Mouse (Mus musculus): ENCODE data around the gene Gtf2h3.
"Not testable (repeated sequence)": the region's sequence is repeated elsewhere in the genome, so short reads cannot be mapped to it uniquely, and the experiment has no call there.

The Gtf2h3 gene

DNA sequence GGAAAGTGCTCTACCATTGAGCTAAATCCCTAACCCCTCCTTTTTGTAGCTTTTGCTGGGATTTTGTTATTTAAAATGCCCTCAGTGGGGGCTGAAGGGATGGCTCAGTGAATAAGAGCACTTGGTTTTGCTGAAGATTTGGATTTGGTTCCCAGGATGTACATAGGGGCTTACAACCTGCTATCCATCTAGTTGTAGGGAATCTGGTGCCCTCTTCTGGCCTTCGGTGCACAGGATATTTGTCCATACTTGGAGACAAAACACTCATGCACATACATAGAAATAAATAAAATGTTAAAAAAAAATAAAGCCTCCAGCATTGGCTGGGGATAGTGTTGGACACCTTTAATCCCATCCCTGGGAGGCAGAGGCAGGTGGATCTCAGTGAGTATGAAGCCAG lies 23.8 kb upstream of the Gtf2h3 start:
- no peak for ATAC-seq (ENCODE audit: insufficient number of reproducible peaks, low FRiP score, low TSS enrichment)

DNA sequence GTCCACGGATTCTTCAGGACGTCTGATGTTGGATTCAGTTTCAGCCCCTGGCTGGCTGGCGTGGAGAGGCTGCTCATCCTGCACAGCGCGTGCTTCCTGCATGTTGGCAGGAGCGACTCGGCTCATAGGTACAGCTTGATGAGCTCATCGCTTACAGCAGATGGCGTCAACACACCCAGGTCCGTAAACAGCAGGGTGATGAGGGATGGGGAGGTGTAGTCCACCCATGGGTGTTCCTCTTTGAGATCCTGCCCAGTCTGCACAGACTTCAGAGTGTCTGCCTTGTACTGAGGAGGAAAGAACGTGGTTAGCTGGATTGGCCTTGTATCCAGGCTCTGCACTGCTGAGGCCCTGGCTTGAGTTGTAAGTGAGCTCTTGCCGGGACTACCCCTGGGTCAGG lies 7.9 kb upstream of the Gtf2h3 start:
- peak; percentile 36; the same call in 1 of the 2 replicates for ATAC-seq (ENCODE audit: insufficient number of reproducible peaks, low FRiP score, low TSS enrichment)

DNA sequence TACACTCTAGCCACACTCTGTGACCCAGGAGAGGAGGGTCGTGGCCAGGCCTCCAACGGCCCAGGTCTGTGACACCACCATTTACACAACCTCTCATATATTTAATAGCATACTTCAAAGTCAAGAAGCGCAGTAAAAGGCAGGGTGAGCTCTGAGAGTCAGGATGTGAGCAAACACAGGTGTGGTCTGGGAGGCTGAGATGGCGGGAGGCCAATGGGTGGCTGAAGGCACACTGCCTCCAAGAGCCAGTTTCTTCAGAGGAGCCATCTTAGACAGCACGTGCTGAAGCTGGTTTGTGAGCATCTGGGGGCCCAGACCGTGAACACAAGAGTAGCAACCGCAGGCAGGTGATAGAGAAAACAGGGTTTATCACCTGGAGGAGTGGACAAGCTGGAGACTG lies 3.5 kb upstream of the Gtf2h3 start:
- no peak for ATAC-seq (ENCODE audit: insufficient number of reproducible peaks, low FRiP score, low TSS enrichment)

DNA sequence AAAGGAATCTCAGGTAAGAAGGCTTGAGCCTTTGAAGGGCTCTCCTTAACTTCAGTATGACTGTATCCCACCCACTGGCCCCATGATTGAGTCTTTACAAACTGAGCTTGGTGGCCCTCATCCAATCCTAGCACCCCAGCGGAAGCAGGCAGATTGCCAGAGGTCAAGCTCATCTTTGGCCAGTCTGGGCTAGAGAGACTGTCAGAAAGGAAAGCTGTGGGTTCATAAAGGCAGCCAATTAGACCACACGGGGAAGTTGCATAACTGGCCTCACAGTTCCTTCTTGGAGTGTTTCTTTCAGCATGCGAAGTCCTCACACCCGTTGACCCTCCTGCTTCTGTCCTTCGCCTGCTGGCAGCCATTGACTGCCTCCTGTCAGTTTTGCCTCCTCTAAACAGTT lies 3.6 kb downstream of the Gtf2h3 start:
- no peak for ATAC-seq (ENCODE audit: insufficient number of reproducible peaks, low FRiP score, low TSS enrichment)

DNA sequence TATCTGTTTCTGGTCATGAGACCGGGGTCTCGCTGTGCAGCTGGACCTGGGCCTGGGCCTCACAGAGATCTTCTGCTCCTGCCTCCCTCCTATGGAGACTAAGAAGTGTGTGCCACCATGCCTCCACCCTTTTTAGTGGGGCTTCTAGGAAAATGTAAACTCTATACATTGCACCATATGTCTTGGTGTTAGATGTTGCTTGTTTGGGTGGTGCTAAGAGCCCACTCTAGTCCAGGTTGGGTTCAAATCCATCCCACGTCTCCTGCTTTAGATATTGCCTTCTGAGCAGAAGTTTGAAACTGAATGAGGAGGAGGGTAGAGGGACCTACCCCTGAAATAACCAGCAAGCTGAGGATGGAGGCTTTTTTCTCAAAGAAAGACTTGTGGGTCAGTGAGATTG lies 13.8 kb downstream of the Gtf2h3 start:
- no peak for ATAC-seq (ENCODE audit: insufficient number of reproducible peaks, low FRiP score, low TSS enrichment)

DNA sequence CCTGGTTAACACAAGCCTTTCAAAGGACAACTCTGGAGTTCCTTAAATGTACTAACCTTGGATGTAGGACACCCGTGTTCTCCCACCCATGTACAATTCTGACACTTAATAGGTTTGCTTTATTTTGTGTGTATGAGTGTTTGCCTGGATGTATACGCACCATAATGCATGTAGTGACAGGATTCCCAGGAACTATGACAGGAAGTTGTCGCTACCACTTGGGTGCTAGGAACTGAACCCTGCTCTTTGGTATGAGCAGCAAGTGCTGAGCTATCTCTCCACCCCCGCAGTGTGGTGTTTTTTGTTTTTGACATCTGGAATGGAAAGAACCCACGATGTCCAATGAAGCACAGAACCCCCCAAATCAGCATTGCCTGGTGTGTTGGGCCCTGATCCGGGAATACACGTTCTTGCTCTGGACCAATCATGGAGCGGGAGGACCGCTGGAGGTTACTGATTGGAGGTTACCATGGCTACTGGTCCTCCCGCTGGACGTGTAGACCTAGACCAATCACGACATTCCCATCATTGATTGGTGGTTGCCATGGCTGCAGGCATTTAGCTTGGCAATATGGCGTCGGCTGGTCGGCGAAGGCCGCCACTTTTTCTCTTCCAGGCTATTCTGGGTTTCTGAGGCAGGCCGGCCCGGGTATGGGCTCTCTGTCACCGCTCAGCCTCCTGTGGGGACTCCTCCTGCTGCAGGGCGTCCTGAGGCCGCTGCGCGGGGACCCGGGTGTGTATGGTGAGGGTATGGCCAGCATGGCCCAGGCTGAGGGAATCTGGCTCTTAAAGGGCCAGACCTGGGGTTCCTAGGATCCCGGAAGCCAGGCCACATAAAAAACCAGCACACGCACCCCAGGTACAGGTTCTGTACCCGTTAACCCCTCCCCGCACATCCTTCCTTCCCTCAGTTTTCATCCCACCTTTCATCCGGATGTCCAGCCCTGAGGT lies 19.6 kb downstream of the Gtf2h3 start:
- ATAC-seq (ENCODE audit: insufficient number of reproducible peaks, low FRiP score, low TSS enrichment): peak; percentile 100

DNA sequence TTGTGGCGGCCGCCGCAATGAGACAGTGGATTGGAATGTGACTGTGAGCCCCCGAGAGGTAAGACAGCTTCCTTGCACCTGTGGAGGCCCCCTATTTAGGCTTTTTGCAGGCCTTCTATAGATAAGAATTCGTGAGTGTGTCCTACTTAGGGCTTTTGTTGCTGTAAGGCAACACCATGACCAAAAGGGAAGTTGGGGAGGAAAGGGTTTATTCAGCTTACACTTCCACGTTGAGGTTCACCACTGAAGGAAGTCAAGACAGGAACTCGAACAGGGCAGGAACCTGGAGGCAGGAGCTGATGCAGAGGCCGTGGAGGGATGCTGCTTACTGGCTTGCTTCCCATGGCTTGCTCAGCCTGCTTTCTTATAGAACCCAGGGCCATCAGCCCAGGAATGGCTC lies 20.8 kb downstream of the Gtf2h3 start:
- not testable (repeated sequence) for ATAC-seq (ENCODE audit: insufficient number of reproducible peaks, low FRiP score, low TSS enrichment)

DNA sequence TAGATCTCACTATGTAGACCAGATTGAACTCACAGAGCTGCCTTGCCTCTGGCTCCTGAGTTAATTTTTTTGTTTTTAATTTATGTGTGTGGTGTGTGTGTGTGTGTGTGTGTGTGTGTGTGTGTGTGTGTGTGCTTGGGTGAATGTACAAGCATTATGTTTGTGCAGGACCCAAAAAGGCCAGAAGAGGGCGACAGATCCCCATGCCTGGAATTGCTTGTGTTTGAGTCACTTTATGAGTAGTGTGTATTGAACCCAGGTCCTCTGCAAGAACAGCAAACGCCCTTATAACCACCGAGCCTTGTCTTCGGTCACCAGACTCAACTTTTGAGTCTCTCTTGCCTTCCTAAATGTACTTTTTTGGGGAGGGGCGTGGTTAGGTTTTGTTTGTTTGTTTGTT lies 23.4 kb downstream of the Gtf2h3 start:
- no peak for ATAC-seq (ENCODE audit: insufficient number of reproducible peaks, low FRiP score, low TSS enrichment)

DNA sequence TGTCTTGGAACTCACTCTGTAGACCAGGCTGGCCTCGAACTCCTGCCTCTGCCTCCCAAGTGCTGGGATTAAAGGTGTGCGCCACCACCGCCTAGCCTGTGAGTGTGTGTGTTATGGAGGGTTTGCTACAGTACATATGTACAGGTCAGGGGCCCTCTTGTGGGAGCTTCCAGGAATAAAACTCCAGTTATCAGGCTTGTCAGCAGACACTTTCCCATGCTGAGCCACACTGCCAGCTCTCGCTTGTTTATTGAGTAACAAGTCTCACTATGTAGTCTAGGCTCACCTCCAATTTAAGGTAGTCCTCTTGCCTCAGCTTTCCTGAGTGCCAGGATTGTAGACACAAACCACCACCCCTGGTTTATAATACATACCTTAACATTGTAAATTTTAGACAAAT lies 25.4 kb downstream of the Gtf2h3 start:
- ATAC-seq (ENCODE audit: insufficient number of reproducible peaks, low FRiP score, low TSS enrichment): no peak

DNA sequence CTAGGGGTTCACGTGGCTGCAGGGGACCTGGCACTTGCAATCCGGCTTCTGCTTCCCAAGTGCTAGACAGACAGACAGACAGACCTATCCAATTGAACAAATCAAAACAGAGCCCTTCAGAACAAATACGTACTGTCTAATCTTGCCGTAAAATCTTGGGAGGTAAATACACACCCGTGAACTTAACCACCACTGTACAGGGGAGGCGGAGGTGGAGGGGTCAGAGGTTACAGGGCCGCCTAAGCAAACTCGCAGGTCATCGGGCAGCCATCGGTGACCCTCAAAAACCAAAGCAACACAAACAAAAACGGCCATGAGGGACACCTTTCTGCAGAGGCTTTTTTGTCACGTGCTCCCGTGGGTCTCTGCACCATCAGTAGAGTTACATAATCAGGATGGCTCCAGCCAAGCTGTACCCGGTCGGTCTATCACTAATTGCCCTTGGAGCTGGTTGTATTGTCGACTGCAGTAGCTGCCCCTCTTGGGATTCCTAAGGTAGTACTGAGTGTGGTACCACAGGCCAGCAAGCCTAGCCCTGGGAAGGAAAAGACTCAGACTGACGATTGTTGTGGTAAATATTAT lies 26.2 kb downstream of the Gtf2h3 start:
- no peak for ATAC-seq (ENCODE audit: insufficient number of reproducible peaks, low FRiP score, low TSS enrichment)

DNA sequence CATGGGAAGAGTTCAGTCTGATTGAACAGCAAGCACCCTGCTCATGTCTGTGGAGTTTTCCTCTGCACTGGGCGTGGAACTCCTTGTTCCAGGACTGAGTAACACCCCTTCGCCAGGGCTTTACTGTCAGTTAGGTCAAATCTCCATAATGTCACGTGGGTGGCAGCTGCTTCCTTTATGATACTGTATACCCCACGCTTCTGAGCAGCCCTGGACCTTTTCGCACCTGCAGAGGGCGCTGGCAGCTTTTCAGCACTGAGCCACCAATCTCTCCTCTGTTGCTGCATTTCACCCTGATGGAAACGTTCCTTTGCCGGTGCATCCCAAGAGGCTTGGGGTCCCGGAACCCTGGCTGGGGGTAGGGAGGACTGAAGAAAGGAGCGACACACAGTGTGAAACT lies 32.0 kb downstream of the Gtf2h3 start:
- ATAC-seq (ENCODE audit: insufficient number of reproducible peaks, low FRiP score, low TSS enrichment): no peak

DNA sequence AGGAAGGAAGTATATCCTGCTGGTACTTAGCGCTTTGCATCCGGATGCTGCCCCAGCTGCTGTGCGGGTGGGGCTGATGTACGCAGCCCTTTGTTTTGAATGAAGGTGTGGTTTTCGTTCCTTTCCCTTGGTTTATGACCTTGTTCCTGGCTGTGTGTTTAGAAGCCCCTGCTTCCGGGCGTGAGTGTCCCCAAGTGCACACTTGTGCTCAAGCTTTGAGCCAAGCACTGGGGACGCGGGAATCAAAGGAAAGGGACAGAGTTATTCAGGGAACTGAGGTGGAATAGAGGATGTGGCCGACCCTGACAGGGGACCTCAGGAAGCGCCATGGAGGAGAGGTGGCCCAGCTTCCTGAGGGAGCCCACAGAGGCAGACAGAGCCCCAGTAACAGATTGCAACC lies 35.8 kb downstream of the Gtf2h3 start:
- ATAC-seq (ENCODE audit: insufficient number of reproducible peaks, low FRiP score, low TSS enrichment): no peak

DNA sequence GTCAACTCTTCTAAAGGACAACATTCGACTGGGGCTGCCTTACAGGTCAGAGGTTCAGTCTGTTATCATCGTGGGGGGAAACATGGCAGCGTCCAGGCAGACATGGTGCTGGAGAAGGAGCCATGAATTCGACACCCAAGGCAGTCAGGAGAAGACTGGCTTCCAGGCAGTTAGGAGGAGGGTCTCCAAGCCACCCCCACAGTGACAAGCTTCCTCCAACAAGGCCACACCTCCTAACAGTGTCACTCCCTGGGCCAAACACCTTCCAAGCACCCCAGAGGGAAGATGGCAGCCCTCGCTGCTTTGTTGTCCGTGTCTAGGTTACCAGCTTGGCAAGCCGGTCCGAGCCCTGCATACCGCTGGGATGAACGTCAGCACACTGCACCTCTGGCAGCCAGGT lies 39.8 kb downstream of the Gtf2h3 start:
- ATAC-seq (ENCODE audit: insufficient number of reproducible peaks, low FRiP score, low TSS enrichment): no peak

DNA sequence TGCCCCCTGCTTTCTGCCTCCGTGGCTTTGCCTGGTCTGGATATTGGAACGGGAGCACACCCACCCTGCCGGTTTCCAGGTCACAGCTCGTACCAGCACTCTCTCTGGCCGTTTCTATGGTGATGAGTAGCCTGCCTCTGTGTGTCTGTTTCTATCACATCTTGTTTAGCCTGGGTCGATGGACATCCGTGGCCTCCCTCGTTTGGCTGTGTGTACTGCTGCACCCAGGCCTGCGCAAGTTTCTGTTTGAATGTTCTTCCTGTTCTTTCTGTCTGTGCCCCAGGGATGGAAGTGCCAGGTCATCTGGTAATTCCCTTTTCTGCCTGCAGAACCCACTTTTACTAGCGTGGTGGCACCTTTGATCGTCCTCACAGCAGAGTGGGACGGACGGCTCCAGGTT lies 42.4 kb downstream of the Gtf2h3 start:
- no peak for ATAC-seq (ENCODE audit: insufficient number of reproducible peaks, low FRiP score, low TSS enrichment)

DNA sequence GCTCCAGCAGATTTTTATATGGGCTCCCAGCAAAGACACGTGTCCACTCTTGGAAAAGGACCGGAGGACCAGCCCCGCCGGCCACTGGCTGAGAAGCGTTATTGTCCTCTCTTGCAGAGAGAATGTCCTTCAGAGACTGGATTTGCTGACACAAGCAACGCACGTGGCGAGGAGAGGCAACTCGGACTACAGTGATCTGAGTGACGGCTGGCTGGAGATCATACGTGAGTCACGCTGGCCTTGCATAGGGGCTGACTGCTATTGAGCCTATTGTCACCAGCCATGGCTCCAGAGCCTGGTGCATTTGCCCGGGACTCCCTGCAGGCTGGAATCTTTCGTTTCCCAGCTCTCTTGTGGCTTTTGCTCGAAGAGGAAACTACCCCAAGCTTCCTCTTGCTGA lies 44.0 kb downstream of the Gtf2h3 start:
- ATAC-seq (ENCODE audit: insufficient number of reproducible peaks, low FRiP score, low TSS enrichment): no peak

DNA sequence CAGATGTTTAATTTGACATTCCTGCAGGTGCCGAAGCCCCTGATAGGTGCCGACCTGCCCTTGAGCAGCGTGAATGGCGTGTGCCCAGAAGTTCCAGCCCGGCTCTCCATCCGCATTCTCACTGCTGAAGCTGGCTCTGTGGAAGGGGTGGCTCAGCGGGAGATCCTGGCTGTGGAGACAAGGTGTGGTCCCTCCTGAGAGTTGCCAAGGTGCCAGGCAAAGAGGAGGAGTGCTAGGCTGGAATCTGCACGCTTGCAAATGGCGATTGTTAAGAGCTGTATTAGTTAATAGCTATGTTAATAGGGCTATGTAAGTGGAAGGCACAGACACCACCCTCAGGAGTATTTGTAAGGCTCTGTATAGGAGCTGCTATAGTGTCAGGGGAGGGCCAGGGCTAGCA lies 45.4 kb downstream of the Gtf2h3 start:
- no peak for ATAC-seq (ENCODE audit: insufficient number of reproducible peaks, low FRiP score, low TSS enrichment)

DNA sequence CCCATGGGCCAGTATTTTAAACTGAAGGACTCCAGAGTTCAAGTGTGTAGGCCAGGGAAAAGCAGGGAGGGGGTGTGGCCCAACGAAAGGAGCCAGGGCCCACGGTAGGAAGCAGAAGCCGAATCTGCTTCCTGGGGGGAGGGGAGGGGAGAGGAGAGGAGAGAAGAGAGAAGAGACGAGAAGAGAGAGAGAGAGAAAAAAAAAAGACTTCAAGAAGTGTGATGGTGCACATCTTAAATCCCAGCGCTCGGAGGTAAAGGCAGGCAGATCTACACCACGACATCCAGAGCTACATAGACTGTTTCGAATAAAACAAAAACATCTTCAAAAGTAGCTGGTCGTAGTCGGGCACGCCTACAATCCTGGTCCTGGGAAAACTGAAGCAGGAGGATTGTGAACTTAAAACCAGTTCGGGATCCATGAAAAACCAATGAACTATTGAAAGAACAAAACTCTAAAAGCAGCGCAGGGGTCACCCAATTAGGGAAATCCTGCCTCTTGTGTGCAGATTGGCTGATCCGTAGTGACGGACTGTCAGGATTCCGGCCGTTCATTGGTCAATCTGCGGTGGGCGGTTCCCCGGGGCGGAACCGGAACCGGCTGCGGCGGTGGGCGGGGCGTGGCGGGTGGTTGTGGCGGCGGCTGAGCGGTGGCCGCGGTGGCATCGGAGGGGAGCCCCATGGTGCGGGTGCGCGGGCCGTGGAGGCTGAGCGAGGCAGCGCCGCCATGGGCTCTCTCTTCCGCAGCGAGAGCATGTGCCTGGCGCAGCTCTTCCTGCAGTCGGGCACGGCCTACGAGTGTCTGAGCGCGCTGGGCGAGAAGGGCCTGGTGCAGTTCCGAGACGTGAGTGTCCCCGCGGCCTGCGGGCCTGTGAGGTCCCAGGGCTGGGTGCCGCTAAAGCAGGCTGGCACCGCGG lies 49.8 kb downstream of the Gtf2h3 start, which contains the start of gene Atp6v0a2:
TSS of gene Atp6v0a2 (plus strand) at position 129 of the 916 bp plus-strand sequence.
- ATAC-seq (ENCODE audit: insufficient number of reproducible peaks, low FRiP score, low TSS enrichment): peak; percentile 96

DNA sequence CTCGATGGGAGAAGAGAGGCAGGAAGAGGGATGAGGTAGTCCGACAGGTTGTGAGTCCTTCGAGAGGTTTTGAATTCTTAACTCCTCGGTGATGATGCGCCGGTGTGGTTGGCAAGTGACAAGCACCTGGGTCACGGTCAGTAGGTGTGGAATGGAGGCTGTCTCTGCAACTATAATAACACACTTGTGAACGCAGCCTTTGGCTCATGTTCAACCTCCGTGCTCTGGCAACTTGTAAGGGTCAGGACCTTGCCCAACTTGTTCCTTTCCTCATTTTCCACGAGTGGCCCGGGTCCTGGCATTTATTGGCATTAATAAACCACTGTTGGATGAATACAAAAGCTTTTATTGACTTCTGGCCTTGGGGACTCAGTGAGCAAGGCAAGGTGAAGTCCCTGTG lies 50.7 kb downstream of the Gtf2h3 start:
- ATAC-seq (ENCODE audit: insufficient number of reproducible peaks, low FRiP score, low TSS enrichment): no peak

DNA sequence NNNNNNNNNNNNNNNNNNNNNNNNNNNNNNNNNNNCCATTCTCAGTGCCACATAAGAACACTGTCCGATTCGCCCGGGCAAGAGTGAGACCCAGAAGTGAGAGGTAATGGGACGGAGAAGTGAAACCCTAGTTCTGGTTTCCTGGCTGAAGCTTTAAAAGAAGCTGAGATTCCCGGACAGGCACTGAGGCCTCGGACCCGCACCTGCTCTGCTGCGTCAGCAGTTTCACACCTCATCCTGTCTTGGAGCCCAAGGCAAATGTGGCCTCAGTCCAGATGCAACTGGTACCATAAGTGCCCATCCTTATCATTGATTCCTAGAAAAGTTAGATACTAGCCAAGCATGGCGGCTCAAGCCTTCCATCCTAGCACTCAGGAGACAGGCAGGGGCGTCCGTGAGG lies 52.7 kb downstream of the Gtf2h3 start:
- no peak for ATAC-seq (ENCODE audit: insufficient number of reproducible peaks, low FRiP score, low TSS enrichment)

DNA sequence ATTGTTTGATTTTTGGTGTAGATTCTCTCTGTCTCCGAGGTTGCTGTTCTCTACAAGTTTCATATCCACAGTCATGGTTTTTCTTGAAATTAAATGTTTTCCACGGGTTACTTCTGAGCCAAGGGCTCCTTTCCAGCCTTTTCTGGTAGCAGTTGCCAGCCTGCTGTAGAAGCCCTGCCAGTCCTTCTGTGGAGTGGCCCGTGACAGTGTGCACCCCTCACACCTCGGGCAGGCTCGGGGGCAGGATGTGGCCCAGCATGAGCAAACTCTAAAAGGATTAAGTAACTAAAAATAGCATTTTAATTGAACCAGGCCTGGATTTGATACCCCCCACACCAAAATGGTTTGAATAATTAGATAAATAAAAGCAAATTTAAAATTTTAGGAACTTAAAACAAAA lies 53.5 kb downstream of the Gtf2h3 start:
- no peak for ATAC-seq (ENCODE audit: insufficient number of reproducible peaks, low FRiP score, low TSS enrichment)

DNA sequence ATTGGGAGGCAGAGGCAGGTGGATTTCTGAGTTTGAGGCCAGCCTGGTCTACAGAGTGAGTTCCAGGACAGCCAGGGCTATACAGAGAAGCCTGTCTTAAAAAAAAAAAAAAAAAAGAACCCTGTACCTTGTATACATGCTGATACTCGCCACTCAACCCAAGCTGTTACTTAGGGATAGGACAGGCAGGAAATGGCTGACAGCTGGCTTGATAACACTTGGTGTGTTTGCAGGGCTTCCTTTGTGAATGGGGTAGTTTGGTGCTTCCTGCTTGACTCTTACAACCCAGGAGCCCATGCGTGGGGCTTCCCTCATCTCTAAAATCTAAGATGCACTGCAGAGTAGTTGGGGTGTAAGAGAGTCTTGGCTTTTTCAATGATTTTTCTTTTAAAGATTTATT lies 54.5 kb downstream of the Gtf2h3 start:
- no peak for ATAC-seq (ENCODE audit: insufficient number of reproducible peaks, low FRiP score, low TSS enrichment)

Data from cerebellum, adult (tissue).